Comparison of ENCODE assay signal across 13 mouse cellular contexts in the genomic region with DNA sequence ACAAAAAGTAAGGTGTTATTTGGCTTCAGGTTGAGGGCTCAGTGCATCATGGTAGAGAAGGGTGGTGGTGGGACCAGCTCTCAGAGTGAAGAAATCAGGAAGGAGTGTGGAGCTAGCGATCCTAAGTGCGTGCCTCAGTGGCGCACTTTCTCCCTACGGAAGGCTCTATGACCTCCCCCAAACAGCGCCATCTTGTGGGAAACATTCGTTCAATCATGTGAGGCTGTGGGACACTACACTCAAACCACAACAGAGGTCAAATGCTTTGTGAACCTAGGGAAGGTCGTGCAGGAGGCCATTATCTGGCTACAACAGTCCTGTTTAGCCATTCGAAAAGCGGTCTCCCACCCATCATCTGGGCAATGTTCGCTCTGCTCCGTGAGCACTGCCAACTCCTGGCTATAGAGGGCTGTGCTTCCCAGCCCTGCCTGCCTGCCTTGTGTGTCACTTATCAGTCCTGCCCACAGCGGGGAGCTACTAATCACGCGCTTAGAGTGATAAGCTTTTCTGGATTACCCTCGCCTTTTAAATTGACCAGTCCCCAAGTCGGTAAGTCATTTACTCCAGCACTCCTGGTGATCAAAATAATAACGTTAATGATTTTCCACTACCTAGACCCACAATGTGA.
DNase-seq lines count a peak whose midpoint lies in the region; ATAC-seq and TF ChIP-seq lines count a peak whose summit lies in the region.
"Had no signal": no experiment of that assay in that cellular context is flagged by ENCODE, and none has a peak within 500 bp of the region (broad histone marks: within the 10 kb centered on the region; RNA-seq: fewer than 3 reads in every experiment).

No protein-coding gene starts in this region.

- H3K9ac ChIP-seq in heart, embryonic 14.5 days (ENCODE audit: low read length): no peak overlapping the region
- H3K9ac ChIP-seq in kidney, embryonic 14.5 days (ENCODE audit: low read depth, low read length): no peak overlapping the region

- H3K36me3 ChIP-seq in heart, embryonic 14.5 days (ENCODE audit: control insufficient read depth, insufficient read depth, low read length): no peaks in the 10 kb centered on the region
- H3K36me3 ChIP-seq in testis, adult 2 months (ENCODE audit: control insufficient read depth, insufficient read depth, low read length): no peaks in the 10 kb centered on the region
- no peaks in the 10 kb centered on the region for H3K36me3 ChIP-seq in kidney, embryonic 14.5 days (ENCODE audit: control insufficient read depth, insufficient read depth, low read length)

- H3K4me1 ChIP-seq in heart, embryonic 14.5 days (ENCODE audit: control insufficient read depth in 2 of 2, insufficient read depth in 2 of 2, low read length in 2 of 2): peaks cover 5% of the 10 kb centered on the region in 2 experiments; a peak in 1 of 4 replicates
- H3K4me1 ChIP-seq in testis, adult 2 months (ENCODE audit: control insufficient read depth, insufficient read depth, low read length): no peaks in the 10 kb centered on the region; the same call in 1 of the 2 replicates
- no peaks in the 10 kb centered on the region for H3K4me1 ChIP-seq in kidney, embryonic 14.5 days (ENCODE audit: control insufficient read depth, insufficient read depth, low read length)

- 0 out of 4 replicates have a peak overlapping the region, but pooled peaks of 1 of the 2 experiments have one; percentile 3 for H3K4me3 ChIP-seq in heart, embryonic 14.5 days (ENCODE audit: control insufficient read depth in 1 of 2, insufficient read depth in 1 of 2, low read depth in 1 of 2, low read length in 2 of 2)
- H3K4me3 ChIP-seq in testis, adult 2 months (ENCODE audit: control insufficient read depth, low read depth, low read length): peak overlapping the region; percentile 13; the same call in 1 of the 2 replicates
- no peak overlapping the region for H3K4me3 ChIP-seq in kidney, embryonic 14.5 days (ENCODE audit: low read length)

- no peaks in the 10 kb centered on the region for H3K27me3 ChIP-seq in heart, embryonic 14.5 days (ENCODE audit: control insufficient read depth, insufficient read depth, low read length)
- no peaks in the 10 kb centered on the region for H3K27me3 ChIP-seq in testis, adult 2 months (ENCODE audit: control insufficient read depth, insufficient read depth, low read length)
- H3K27me3 ChIP-seq in kidney, embryonic 14.5 days (ENCODE audit: control insufficient read depth, insufficient read depth, low read length): no peaks in the 10 kb centered on the region

- no peak for DNase-seq in heart, adult 18-20 months
- DNase-seq in testis, postnatal 14 days (ENCODE audit: low spot score): no peak
- DNase-seq in retina, postnatal 7 days (ENCODE audit: low read depth, low spot score): peak; percentile 31
- DNase-seq in urinary bladder, adult 18-20 months (ENCODE audit: low spot score in 2 of 2): no peak
- no peak for DNase-seq in urinary bladder, postnatal 4 days (ENCODE audit: low spot score in 2 of 2)
- DNase-seq: adrenal gland, adult 8-10 months; heart, postnatal 14 days; right cerebral cortex, postnatal 14 days; thymus, adult 2 months had no signal

- WGBS in heart, embryonic 14.5 days: 12% methylated on average over 17 of the region's 17 CpGs
- 32% methylated on average over 17 of the region's 17 CpGs for WGBS in kidney, embryonic 14.5 days

- peak overlapping the region; percentile 26 for H3K4me2 ChIP-seq in heart, embryonic 14.5 days (ENCODE audit: low read length)
- no peak overlapping the region for H3K4me2 ChIP-seq in kidney, embryonic 14.5 days (replicated peaks; ENCODE audit: low read depth, low read length)

- ATAC-seq in heart, embryonic 14.5 days (ENCODE audit: insufficient number of reproducible peaks, insufficient read depth, low FRiP score, low read depth): no peak
- ATAC-seq in kidney, embryonic 14.5 days (ENCODE audit: low FRiP score, low TSS enrichment): peak; percentile 55; the same call in 1 of the 2 replicates
- ATAC-seq: lung, postnatal 0 days had no signal

- TF ChIP-seq POLR2A in testis, adult 2 months (IDR thresholded peaks at IDR 0.05; ENCODE audit: control insufficient read depth, low read depth, low read length): no peak

- no peaks in the 10 kb centered on the region for H3K9me3 ChIP-seq in heart, embryonic 14.5 days (ENCODE audit: control insufficient read depth, low read length)
- no peaks in the 10 kb centered on the region for H3K9me3 ChIP-seq in kidney, embryonic 14.5 days (ENCODE audit: control insufficient read depth, low read length)

- TF ChIP-seq CTCF in testis, adult 2 months (IDR thresholded peaks at IDR 0.05; ENCODE audit: control insufficient read depth, insufficient read depth, insufficient replicate concordance, low read depth, low read length): peak; percentile 47; the same call in 1 of the 2 replicates

- no peak overlapping the region for H3K27ac ChIP-seq in heart, embryonic 14.5 days (replicated peaks in 1 of 2; ENCODE audit: control insufficient read depth in 1 of 2, insufficient read depth in 1 of 2, low read depth in 2 of 2, low read length in 2 of 2)
- H3K27ac ChIP-seq in testis, adult 2 months (ENCODE audit: control insufficient read depth, insufficient read depth, low read depth, low read length): no peak overlapping the region
- H3K27ac ChIP-seq in kidney, embryonic 14.5 days (ENCODE audit: low read depth, low read length): no peak overlapping the region
